Mouse (Mus musculus): Measurements from ENCODE around the gene Dlx6. TPM values are rescaled to one million over a fixed set of nuclear protein-coding genes. Genes with fewer than 3 reads are reported as not detected.

The Dlx6 gene
- polyA plus RNA-seq, 1 experiment: not detected

DNA sequence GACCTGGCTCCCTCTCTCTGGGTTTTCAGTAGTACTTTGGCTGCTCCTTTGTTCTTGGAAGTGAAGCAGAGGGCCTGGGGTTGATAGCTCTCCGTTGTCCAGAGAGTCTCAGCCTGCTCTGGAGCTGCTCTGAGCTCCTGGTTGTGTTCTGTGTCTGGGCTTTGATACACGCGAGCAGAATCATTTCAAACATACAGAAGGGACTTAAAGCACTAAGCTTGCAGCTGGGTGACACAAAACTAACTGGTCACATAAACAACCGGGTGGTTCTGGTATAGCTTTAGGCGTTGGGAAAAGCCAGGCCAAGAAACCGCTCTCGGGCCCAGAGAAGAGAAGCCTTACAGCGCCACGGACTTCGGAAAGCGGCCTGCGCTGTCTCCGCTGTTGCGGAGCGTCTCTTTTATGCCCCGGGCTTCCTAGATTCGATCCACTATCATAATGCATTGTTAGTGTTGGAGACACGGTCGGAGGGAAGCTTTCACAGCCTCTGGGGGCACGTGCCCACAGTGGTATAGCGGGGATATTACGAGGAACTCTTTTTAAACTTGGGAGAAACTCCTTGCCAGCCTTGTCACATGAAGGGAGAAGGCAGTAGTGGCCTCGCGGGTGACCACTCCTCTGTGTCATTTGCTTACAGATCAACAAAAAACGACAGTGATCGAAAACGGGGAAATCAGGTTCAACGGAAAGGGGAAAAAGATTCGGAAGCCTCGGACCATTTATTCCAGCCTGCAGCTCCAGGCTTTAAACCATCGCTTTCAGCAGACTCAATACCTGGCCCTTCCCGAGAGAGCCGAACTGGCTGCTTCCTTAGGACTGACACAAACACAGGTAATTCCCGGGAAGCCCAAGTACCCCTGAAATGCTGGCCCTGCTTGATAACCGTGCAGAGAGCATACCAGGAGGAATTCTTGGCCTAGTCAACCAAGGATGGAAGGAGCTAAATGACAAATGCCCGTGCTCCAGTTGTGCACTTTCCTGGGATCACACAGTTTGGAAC lies 1.6 kb downstream of the Dlx6 start:
- WGBS: 8% methylated on average over 36 of the region's 36 CpGs
- TF ChIP-seq POLR2A (IDR thresholded peaks at IDR 0.05; ENCODE audit: low read depth, low read length) (no peak), CTCF (IDR thresholded peaks at IDR 0.05; ENCODE audit: extremely low read depth, insufficient read length, insufficient replicate concordance, low read depth, low read length) (no peak)
- no peaks in the 10 kb centered on the region for H3K36me3 ChIP-seq (ENCODE audit: control insufficient read depth, insufficient read depth, low read length)
- no peak overlapping the region for H3K27ac ChIP-seq (ENCODE audit: insufficient read depth, low read depth, low read length)
- H3K27me3 ChIP-seq (ENCODE audit: control insufficient read depth, insufficient read depth, low read length): peaks cover 61% of the 10 kb centered on the region
- H3K4me1 ChIP-seq (ENCODE audit: control insufficient read depth, insufficient read depth, insufficient read length, low read length): peaks cover 7% of the 10 kb centered on the region; the same call in 1 of the 2 replicates
- H3K4me3 ChIP-seq (ENCODE audit: low read depth, low read length): no peak overlapping the region

- TF ChIP-seq POLR2A (IDR thresholded peaks at IDR 0.05; ENCODE audit: low read depth, low read length) (no peak), CTCF (IDR thresholded peaks at IDR 0.05; ENCODE audit: extremely low read depth, insufficient read length, insufficient replicate concordance, low read depth, low read length) (no peak)
- peaks cover 7% of the 10 kb centered on the region; the same call in 1 of the 2 replicates for H3K4me1 ChIP-seq (ENCODE audit: control insufficient read depth, insufficient read depth, insufficient read length, low read length)
- WGBS: 4% methylated on average over 9 of the region's 9 CpGs
- H3K27ac ChIP-seq (ENCODE audit: insufficient read depth, low read depth, low read length): no peak overlapping the region
- no peaks in the 10 kb centered on the region for H3K36me3 ChIP-seq (ENCODE audit: control insufficient read depth, insufficient read depth, low read length)
- no peak overlapping the region for H3K4me3 ChIP-seq (ENCODE audit: low read depth, low read length)
- peaks cover 55% of the 10 kb centered on the region for H3K27me3 ChIP-seq (ENCODE audit: control insufficient read depth, insufficient read depth, low read length)
Measured at GRCm38 (mm10) chr6:6867031-6867430, 3.9 kb downstream of the Dlx6 start.

DNA sequence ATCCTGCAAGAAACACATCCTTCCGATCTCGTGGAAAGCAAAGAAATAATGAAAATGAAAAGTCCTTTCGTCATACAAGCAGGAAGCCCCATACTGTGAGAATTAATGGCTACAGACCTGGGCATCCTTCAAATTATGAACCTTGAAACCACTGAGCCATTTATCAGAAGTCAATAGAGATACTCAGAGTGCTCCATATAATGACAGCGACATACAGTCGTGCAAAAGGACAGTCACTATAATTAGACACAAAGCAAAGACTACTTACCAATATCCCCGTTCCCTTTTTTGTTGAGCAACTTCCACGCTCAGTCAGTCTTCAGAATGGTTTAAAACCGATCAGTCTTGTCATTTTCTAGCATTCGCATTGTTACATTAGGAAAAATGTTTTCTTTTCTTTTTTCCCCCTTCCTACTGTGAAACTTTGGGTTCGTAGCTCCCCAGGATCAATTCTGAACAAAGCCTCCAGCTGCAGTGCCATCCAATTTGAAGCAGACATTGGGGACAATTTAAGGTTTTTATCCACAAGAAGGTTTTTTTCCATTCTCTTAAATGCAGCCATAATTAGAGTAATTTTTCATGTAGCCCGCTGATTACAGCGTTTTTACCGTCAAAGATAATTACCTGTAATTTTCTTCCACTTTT lies 6.0 kb downstream of the Dlx6 start:
- H3K4me1 ChIP-seq (ENCODE audit: control insufficient read depth, insufficient read depth, insufficient read length, low read length): no peaks in the 10 kb centered on the region
- no peak overlapping the region for H3K4me3 ChIP-seq (ENCODE audit: low read depth, low read length)
- peaks cover 58% of the 10 kb centered on the region for H3K27me3 ChIP-seq (ENCODE audit: control insufficient read depth, insufficient read depth, low read length)
- 13% methylated on average over 13 of the region's 13 CpGs for WGBS
- no peaks in the 10 kb centered on the region for H3K36me3 ChIP-seq (ENCODE audit: control insufficient read depth, insufficient read depth, low read length)
- TF ChIP-seq CTCF (IDR thresholded peaks at IDR 0.05; ENCODE audit: extremely low read depth, insufficient read length, insufficient replicate concordance, low read depth, low read length): no peak
- TF ChIP-seq POLR2A (IDR thresholded peaks at IDR 0.05; ENCODE audit: low read depth, low read length): no peak
- H3K27ac ChIP-seq (ENCODE audit: insufficient read depth, low read depth, low read length): no peak overlapping the region

DNA sequence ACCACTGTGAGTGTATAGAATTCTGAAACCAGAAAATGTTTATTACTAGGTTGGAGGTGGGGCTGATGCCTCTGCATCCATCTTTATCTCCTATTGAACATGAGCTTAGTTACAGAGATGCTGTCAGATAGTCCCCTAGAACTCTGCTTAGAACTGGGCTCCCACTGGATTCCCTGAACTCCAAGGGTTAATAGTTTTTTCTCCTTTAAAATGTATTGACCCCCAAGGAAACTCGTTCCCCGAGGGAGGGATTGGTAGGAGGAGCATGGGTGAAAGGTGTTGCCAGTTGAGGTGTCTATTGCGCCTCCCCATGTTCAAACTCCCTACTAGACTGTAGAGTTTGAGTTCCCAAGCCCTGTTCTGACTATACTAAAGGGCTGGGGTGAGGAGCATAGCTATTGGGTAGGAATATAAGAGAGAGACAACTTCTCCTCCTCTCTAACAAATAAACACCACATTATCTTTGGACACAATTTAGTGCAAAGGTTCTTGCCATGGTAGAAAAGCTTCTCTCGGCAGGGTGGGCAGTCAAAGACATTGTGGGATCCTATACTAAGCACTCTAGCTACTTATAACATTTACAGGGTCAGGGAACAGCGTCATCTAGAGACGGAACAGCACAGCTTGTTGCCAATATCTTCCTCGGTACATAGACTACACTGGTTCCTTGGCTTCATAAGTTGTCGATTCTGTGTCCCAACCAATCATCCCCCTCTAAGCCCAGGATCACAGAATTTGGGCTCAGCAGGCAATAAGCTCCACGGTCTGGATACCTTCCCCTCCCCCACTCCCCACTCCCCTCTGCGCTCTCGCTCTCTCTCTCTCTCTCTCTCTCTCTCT lies 7.0 kb downstream of the Dlx6 start:
- H3K4me3 ChIP-seq (ENCODE audit: low read depth, low read length): no peak overlapping the region
- no peak for TF ChIP-seq POLR2A (IDR thresholded peaks at IDR 0.05; ENCODE audit: low read depth, low read length)
- TF ChIP-seq CTCF (IDR thresholded peaks at IDR 0.05; ENCODE audit: extremely low read depth, insufficient read length, insufficient replicate concordance, low read depth, low read length): no peak
- no peaks in the 10 kb centered on the region for H3K36me3 ChIP-seq (ENCODE audit: control insufficient read depth, insufficient read depth, low read length)
- H3K27ac ChIP-seq (ENCODE audit: insufficient read depth, low read depth, low read length): no peak overlapping the region
- WGBS: 1% methylated on average over 11 of the region's 11 CpGs
- H3K27me3 ChIP-seq (ENCODE audit: control insufficient read depth, insufficient read depth, low read length): peaks cover 57% of the 10 kb centered on the region
- no peaks in the 10 kb centered on the region for H3K4me1 ChIP-seq (ENCODE audit: control insufficient read depth, insufficient read depth, insufficient read length, low read length)

GRCm38 (mm10) chr6:6870876-6871420 lies 7.8 kb downstream of the Dlx6 start:
- Histone ChIP-seq H3K27ac (ENCODE audit: insufficient read depth, low read depth, low read length) (no peak overlapping the region), H3K36me3 (ENCODE audit: control insufficient read depth, insufficient read depth, low read length) (no peaks in the 10 kb centered on the region), H3K4me1 (ENCODE audit: control insufficient read depth, insufficient read depth, insufficient read length, low read length) (no peaks in the 10 kb centered on the region), H3K27me3 (ENCODE audit: control insufficient read depth, insufficient read depth, low read length) (peaks cover 61% of the 10 kb centered on the region), H3K4me3 (ENCODE audit: low read depth, low read length) (no peak overlapping the region)
- WGBS: 4% methylated on average over 7 of the region's 7 CpGs
- TF ChIP-seq POLR2A (IDR thresholded peaks at IDR 0.05; ENCODE audit: low read depth, low read length): no peak
- no peak for TF ChIP-seq CTCF (IDR thresholded peaks at IDR 0.05; ENCODE audit: extremely low read depth, insufficient read length, insufficient replicate concordance, low read depth, low read length)

- Histone ChIP-seq H3K36me3 (ENCODE audit: control insufficient read depth, insufficient read depth, low read length) (no peaks in the 10 kb centered on the region), H3K4me3 (ENCODE audit: low read depth, low read length) (no peak overlapping the region), H3K27me3 (ENCODE audit: control insufficient read depth, insufficient read depth, low read length) (peaks cover 66% of the 10 kb centered on the region), H3K4me1 (ENCODE audit: control insufficient read depth, insufficient read depth, insufficient read length, low read length) (no peaks in the 10 kb centered on the region), H3K27ac (ENCODE audit: insufficient read depth, low read depth, low read length) (no peak overlapping the region)
- 7% methylated on average over 5 of the region's 5 CpGs for WGBS
- TF ChIP-seq CTCF (IDR thresholded peaks at IDR 0.05; ENCODE audit: extremely low read depth, insufficient read length, insufficient replicate concordance, low read depth, low read length) (no peak), POLR2A (IDR thresholded peaks at IDR 0.05; ENCODE audit: low read depth, low read length) (no peak)
Measured at GRCm38 (mm10) chr6:6871692-6872091, 8.6 kb downstream of the Dlx6 start.

All from small intestine, adult 2 months (tissue).